Mouse (Mus musculus) CD4-positive helper T cell, adult 2 months (primary cell): ENCODE results near the gene Appbp2.

ENCODE experiments used
- DNase-seq: peaks from one replicate; pipeline ENCODE4 v3.0.0-alpha.2; 2012; ENCODE audit warnings: low read depth, missing footprints, low spot score

Gene Appbp2

DNA sequence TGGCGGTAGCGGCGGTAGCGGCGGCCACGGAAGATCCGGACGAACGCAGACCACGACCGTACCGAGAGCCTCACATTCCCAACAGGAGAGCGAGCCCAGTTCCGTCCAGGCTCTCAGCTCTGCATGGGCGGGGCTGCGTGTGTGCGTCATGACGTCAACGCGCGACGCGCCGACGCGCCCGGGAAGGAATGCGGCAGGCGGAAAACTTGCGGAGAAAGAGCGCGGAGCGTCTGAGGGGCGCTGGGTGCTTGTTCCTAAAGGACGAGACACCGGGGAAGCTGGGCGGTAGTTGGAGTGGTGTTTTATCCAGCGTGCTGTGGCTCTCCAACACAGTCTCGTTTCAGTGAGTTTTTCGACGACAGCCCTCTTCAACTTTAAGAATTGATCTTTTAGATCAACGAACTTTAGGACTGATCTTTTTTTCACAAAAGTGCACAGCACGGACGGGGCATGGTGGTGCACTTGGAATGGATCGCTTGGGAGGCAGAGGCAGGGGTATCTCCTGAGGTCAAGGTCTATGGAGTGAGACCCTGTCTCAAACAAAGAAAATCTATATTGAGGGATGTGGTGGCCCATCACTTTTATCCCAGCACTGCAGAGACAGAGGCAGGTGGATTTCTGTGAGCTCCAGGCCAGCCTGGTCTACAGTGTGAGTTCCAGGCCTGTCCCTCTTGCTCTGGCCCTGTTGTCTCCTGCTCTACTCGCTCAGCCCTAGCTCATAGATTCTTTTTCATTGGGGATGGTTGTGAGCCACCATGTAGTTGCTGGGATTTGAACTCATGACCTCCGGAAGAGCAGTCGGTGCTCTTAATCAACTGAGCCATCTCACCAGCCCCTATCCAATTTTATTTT is at the start of gene Appbp2:
TSS of gene Appbp2 (minus strand) at position 141 of the 852 bp plus-strand sequence.
- peak; percentile 93 for DNase-seq

DNA sequence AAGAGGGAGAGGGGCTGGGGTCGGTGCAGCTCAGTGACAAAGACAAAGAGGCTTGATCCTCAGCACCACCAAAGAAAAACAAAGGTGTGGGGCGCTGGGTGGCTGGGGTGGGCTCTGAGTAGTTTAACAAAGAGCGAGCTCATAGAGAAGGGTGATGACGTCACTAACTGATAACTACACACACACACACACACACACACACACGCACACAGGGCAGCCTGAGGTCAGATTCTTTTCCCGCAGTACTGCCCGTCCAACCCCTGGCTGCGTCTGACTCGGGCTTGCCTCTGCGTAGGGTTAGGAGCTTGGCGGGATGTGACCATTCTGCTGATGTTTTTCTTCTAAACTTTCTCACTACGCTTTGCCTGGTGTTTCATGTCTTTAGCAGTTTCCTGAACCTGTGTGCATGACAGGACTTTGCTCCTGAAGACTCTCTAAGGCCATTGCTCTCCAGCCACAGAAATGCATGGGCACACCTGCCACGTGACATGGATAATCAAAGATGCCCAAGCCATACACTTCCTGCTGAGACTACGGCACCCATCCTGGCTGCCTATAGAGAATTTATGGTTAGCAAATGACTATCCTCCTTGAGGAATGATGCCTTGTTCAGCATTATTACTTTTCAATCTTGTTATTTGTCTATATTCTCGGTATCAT is 46.4 kb upstream of the Appbp2 start:
- DNase-seq = no peak

DNA sequence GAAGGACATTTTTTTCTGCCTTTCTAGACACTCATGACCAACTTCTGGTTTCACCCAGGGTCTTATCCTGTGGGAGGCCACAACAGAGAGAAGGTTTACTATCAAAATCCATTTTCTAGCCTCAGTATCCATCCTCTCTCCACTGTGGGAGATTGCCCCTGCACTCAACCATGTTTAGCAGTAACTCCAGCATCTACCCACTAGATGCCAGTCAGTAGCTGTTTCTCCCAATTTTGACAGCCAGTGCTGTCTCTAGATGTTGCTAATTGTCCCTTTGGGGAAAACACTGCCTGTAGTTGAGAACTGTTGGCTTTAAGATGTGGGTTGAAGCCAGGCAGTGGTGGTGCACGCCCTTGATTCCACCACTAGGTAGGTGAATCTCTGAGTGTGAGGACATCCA is 43.2 kb upstream of the Appbp2 start:
- DNase-seq = no peak

DNA sequence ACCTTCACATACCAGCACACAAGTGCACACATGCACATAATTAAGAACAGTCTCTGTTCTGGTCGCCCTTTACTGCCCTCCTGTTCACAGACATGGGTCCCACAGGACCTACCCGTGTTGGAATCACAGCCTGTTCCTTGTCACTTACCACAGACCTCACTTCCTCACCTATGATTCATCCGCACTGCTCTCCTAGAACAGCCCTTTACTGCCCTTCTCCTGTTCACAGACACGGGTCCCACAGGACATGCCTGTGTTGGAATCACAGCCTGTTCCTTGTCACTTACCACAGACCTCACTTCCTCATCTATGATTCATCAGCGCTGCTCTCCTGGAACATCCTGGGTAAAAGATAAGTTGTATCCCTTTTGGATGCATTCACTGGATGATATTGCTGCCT is 42.7 kb upstream of the Appbp2 start:
- no peak for DNase-seq

DNA sequence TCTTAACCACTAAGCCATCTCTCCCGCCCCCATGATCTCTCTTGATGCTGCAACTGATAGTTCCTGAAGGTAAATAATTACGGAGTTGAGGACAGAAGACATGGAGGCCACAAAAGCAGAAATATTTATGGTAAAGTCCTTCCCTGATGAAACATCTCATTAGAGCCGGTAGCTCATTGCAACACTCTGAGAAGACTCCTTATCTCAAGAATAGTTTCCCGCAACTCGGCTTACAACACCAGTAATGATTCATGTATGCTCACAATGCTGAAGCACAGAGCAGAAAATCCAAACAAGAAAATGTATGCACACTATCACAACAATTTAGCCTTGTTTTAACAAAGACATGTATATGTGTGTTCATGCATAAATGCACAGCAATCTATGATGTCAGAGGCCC is 40.2 kb upstream of the Appbp2 start:
- DNase-seq = no peak

DNA sequence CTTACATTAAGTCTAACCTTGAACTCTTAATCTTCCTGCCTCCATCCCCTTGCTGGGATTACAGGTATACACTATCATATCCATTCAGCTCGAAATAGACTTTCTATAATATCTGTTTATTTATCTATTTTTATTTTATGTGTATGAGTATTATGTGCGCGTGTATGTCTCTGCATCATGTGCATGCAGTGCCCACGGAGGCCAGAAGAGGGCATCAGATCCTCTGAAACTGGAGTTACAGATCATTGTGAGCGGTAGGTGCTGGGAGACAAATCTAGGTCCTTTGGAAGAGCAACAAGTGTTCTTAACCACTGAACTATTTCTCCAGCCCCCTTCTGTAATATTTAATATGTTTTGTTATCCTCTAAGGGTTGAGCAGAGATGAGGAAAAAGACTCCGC is 38.4 kb upstream of the Appbp2 start:
- DNase-seq = peak; percentile 7

DNA sequence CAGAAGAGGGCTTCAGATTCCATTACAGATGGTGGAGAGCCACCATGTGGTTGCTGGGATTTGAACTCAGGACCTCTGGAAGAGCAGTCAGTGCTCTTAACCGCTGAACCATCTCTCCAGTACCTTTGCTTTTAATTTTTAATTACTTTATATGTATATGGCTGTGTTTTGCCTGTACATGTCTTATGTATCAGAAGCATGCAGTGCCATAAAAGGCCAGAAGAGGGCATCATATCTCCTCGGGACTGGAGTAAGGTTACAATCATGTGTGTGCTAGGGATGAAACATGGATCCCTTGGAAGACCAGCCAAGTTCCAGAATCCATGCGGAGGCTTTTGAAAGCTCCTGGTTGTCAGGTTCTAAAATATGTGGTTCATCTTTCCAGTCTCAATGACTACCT is 35.7 kb upstream of the Appbp2 start:
- peak; percentile 65 for DNase-seq

DNA sequence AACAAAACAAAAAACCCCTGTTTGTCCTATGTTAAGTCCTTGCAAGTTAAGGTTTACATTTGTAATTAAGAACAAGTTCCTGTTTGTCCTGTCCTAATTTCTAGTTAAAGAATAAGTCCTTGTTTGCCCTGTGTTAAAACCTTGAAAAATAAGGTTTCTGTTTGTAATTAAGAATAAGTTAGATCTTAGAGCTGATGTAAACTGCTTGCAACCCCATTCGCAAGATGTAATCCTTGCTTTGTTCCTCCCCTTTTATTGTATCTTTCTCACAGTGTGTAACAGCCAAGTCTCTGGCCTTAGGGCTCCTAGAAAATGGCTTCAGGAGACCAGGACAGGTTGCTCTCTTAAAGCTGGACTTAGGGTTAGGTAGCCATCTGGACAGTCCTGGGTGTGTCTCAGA is 32.5 kb upstream of the Appbp2 start:
- no peak for DNase-seq

DNA sequence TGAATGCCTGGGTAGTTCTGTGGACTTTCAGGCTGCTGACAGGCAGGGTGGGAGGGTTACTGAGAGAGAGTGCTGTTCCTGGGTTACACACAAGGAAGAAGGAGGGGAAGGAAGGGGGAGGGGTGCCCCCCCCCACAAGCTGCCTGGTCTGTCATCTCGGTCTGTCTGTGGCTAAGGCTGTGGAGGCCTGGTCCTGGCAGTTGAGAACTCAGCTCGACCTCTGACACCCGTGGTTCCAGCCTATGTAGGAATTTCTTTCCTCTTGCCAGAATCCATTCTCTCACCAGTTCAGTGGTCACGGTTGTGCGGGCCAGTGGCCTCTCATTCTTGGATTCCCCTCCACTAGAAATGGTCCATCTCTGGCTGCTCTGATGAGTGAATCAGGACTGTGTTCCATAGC is 29.7 kb upstream of the Appbp2 start:
- no peak for DNase-seq

DNA sequence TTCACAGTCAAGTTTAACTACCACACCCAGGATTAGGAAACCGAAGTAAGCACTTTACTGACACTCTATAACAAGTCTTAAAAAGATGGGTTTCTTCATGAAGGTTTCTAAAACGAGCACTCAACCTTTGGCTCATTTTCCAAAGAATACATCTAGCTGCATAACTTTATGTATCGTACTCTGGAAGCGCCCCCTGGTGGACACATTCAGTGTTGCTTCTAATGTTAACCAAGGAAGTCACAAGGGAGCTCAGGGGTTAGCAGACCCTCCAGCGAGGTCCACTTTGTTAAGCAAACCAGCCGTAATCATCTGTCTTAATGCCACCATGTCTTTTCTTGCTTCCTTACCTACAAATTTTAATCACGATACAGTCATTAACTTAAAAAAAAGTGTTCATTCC is 26.3 kb upstream of the Appbp2 start:
- DNase-seq = peak; percentile 67

DNA sequence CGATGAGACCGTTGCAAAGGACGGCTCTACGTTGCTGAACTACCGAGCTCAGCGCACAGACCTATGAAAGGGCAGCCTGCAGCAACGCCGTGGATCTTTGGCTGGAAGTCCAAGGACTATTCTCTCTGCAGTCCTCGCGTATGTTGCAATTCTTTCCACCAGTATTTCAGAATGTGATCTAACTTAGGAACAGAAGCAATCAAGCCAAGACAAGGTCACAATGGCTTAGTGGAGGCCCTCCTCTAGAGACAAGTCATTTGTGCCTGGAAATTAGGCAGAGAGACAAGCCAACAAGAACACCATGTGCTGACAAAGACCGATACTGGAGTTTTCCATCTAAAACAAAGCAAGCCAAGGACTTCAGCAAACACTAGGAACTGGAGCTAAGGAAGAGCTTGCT is 24.0 kb upstream of the Appbp2 start:
- no peak for DNase-seq

DNA sequence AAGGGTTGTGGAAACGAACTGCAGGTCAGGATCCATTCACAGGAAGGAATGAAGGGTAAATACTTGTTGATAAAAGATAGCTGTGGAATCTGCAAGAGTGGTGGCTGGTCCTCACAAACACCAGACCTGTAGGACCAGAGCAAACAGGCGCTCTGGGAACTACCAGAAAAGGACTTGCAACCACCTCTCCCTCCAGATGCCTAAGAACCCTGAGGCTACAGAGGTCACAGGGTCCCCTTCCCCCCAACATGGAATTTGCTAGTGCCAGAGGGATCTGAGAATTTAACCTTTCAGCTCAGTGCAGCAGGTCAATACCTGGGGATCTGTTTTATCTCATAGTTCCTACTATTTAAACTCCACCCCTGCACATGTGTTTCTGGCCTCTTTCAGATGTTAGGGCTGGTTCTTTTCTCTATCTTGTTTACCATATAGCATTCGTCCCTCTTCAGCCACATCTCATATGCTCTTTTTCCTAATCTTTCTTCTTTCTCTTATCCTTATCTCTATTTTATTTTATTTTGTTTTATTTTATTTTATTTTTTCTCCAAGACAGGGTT is 20.6 kb upstream of the Appbp2 start:
- no peak for DNase-seq

DNA sequence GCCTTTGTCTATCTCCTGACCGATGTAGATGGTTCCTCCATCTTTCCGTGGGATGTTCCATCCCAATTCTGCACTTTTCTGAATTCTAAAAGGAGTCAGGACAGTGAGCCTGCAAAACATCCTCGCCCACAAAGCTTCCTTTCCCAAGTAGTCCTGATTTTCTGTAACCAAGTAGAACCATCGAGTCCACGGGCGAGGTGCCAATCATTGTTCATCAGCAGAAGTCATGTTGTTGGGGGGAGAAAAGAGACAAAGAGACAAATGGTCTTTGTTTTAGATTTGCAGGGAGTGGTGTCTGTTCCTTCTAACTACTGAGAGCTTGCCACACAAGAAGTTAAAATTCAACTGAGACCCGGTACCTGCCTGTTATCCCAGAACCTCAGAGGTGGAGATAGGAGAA is 18.7 kb upstream of the Appbp2 start:
- DNase-seq = no peak

DNA sequence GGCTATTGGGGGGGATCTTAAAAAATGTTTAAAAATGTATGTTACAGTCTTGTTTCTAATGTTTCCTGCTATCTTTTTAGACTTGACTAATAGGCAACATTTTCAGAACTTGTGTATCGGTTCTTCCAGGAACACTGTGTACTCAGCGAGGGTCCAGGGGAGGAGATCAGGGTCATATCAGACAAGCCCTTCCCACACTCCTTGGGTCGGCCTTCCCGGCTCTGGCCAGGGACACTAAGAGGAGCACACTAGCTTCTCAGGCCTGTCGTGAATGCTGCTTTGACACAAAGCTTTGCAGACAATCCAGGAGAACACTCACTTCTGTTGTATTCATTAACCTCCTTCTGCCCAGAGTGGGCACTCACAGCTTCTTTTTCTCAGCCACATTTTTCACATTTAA is 18.1 kb upstream of the Appbp2 start:
- no peak for DNase-seq

DNA sequence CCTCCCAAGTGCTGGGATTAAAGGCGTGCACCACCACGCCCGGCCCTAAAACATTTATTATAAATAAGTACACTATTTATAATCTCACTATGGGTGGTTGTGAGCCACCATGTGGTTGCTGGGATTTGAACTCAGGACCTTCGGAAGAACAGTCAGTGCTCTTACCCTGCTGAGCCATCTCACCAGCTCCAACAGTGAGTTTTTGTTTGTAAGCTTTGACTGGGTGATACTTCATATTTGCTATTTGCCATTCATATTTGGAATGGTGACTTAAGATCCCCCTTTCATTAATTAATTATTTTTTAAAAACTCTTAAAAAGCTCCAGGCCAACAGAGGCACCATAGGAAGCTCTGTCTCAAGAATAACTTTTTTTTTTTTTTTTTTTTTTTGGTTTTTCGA is 17.0 kb upstream of the Appbp2 start:
- no peak for DNase-seq

DNA sequence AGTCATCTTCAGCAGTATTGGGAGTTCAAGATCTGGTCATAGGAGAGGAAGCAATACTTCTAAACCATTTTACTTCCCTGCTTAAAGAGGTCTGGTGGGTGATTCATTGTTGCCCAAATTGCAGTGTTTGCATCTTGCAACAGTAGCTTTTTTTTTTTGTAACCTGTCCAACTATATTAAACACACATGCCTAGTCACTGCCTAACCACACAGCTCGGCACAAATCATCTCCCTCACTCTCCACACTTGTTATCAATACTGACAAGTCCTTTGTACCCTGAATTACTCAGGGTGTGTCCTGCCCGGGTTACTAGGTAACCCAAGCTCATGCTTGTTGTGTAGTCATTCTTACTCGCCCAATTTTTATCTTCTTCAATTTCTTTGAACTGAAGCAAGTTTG is 15.5 kb upstream of the Appbp2 start:
- no peak for DNase-seq

DNA sequence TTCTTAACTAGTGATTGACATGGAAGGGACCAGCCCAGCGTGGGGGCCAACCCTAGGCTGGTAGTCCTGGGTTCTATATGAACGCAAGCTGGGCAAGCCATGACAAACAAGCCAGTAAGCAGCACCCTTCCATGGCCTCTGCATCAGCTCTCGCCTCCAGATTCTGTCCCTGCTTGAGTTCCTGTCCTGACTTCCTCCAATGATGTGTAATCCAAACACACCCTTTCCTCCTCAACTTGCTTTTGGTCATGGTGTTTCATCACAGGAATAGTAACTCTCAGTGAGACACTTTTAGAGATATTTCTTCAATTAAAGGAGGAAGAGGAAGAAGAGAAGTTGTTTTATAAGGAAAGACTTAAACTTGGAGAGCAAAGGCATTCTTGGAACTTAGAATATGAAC is 14.4 kb upstream of the Appbp2 start:
- DNase-seq = no peak

DNA sequence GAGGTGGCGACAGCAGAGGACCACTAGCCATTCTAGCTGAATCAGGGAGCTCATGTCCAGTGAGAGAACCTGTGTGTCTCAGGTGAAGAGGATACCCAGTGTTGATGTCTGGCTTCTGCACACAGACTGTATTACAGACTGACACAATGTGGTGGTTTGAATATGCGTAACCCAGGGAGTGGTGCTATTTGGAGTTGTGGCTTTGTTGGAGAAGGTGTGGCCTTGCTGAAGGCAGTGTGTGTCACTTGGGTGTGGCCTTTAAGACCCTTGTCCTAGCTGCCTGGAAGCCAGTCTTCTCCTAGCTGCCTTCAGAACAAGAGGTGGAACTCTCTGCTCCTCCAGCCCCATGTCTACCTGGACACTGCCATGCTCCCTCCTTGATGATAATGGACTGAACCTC is 13.2 kb upstream of the Appbp2 start:
- no peak for DNase-seq

DNA sequence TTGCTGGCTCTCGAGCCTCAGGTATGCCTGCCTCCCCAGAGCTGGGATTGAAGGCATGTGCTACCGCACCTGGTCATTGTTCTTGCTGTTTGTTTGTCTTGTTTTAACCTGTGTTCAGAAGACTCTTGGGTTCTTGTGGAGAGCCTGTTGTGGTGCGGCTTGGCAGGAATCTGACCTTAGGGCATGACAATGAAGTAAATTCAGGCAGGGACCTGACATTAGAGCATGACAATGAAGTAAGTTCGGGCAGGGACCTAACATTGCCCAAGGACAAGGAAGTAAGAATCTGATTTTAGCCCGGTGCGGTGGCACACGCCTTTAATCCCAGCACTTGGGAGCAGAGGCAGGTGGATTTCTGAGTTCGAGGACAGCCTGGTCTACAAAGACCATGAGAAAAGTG is 6.3 kb upstream of the Appbp2 start:
- no peak for DNase-seq

DNA sequence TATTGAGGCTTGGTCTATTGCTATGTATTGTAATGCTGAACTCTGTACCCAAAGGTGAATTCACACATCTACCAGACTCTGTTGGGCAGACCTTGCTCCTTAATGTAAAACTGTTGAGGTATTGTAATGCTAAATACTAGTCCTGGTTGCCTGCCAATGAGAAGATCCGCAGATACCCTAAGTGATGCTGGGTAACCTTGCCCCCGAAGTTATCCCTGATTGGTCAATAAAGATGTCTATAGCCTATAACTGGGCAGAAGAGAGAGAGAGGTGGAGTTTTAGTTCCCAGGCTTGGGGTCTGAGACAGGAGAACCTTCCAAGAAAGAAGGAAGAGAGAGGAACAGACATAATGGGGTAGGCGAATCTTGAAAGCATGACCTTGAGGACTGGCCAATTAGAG is 5.3 kb upstream of the Appbp2 start:
- DNase-seq = no peak

DNA sequence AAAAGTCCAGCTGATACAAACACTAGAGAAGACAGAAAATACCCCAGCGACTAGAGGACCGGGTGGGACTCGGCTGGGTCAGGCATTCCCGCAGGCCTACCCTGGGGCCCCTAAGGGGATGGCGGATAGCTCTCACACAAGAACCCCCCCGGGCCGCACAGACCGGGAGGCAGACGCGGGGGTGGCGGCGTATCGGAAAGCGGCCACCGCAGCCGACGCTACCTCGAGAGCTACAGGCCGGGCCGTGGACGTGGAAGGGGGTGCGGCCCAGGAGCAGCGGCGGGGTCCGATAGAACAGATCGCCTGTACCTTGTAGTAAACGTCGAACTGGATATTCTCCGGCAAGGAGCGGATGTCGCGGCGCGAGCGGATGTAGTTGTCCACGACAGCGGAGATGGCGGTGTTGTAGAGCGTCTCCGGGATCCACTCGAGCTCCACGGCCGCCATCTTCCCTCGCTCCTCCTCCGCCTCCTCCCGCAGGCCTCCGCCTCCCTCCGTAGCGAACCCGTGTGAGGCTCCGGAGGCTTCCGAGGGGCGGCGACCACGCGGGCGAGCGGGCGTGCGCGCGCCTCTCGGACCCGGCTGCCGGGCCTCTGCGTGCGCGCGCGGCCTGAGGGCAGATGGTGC is 454 bp downstream of the Appbp2 start:
- peak; percentile 93 for DNase-seq

DNA sequence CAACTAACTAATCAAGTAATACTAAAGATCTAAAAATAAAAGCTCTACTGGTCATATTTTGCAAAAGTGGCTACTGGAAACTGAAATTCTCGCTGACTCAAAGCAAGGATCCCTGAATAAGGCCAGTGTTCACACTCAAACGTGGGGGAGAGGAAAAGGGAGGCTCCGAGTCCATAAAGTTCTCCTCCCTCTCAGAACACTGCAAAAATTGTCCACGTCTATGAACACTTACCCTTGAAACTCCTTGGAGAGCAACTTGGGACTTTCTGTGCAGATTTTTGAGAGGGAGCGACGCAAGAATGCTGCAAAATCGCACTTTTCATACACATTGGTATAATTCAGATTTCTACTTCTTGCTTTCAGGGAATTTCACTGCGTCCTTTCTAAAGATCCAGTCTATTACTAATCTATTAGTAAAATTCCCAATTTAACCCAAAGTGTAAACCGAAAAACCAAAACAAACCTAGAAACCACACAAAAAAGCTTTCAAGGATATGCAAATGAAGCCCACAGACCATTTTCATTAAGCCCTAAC is 1.2 kb downstream of the Appbp2 start:
- DNase-seq = no peak
